Mouse (Mus musculus) WW6 (cell line): ENCODE data around the gene Eif2ak4.

ENCODE experiments used
- DNase-seq: peaks from one replicate; pipeline ENCODE4 v3.0.0-alpha.2; 2013; ENCODE audit warnings: low read depth, low spot score

Gene Eif2ak4

DNA sequence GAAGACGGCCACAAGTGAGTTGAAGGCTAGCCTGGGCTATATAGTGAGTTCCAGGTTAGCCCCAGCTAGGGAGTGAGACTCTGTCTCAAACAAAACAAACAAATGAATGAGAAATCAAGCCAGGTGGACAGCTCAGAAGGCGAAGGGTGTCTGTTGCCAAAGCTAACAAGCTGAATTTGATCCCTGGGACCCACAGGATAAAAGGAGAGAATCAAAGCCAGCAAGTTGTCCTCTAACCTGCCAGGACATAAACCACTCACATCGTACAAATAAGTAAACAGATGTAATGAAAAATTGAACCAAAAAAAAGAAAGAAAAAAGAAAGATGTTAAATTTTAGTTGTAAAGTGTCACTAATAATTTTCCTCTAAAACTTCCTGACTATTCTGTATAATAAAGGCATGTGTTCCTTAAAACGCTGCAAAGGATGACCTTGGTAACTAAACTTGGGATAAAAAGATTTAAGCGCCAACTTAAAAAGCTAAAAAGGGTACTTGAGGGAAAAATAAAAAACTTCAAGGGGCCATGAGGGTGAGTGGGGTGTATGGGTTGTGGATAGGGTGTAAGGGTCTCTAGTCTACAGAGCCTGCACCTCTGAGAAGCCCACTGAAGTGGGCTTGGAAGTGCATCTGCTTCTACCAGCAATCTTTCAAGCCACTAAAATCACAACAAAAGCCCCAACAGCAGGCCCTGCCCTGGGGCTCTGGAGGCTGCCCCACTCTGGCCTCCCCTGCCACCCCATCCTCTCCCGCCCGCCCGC lies 121.4 kb downstream of the Eif2ak4 start:
- DNase-seq = no peak

DNA sequence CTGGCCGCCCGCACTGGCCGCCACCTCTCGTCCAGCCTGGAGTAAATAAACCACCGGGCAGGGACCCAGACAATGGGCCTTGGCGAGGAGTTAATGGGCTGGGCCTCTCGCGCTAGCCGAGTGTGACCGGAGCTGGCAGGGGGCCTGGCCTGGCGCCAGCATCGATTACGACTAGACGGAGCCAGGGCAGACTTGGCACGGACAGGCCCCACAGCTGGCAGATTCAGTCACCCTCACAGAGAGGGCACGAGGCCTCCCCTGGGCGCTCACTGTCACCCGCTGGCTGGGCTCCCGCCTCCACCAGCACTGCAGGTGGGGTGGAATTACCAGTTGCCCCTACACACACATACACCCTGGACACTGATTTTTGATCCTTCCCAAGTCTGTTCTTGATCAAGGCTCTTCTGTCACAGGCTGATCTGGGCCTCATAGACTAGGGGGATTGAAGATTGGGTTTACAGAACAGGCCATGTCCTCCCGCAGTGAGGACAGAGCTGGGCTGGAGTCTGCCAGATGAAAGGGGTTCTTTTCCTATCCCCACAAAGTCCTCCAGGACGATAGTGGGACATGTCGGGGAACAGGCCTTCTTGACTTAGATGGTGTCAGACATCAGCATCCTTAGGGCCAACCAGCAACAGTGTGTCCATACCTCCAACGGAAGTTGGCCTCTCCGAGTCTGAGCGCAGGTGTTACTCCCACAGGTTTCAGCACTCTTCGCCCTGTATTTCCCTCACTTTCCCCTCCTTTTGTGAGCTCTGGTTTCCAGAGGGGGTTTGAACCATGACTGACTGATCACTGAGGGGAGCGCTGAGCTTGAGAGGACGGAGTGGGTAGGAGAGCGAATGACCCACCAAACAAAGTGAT lies 122.3 kb downstream of the Eif2ak4 start:
- no peak for DNase-seq

DNA sequence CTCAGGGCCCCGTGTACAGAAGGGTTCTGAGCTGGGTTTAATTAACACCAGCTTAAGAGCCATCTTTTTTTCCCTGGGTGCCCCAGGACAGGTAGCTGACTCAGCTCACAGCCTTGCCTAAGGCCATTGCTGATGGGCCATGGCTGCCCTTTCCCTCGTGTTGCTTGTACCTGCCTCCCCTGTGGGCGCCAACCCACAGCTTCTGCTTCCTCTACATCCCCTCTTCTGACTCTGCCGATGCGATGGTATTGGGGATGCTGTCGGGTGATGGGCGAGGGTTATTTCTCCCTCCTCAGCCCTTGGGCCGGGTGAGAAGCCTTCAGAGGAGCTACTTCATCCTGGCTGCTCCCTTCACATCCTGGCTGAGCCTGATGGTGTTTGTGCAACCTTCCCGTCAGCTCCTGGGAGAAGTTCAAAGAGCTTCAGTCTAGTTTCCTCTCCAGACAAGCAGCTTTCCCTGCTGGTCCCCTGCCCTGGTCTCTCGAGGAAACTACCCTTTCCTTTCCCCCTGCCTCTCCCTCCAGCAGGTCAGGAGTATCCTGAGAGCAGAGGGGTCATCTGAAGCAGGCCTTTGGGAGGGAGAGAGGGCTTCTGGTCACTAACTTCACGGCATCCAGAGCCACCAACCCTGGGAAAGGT lies 123.5 kb downstream of the Eif2ak4 start:
- no peak for DNase-seq

DNA sequence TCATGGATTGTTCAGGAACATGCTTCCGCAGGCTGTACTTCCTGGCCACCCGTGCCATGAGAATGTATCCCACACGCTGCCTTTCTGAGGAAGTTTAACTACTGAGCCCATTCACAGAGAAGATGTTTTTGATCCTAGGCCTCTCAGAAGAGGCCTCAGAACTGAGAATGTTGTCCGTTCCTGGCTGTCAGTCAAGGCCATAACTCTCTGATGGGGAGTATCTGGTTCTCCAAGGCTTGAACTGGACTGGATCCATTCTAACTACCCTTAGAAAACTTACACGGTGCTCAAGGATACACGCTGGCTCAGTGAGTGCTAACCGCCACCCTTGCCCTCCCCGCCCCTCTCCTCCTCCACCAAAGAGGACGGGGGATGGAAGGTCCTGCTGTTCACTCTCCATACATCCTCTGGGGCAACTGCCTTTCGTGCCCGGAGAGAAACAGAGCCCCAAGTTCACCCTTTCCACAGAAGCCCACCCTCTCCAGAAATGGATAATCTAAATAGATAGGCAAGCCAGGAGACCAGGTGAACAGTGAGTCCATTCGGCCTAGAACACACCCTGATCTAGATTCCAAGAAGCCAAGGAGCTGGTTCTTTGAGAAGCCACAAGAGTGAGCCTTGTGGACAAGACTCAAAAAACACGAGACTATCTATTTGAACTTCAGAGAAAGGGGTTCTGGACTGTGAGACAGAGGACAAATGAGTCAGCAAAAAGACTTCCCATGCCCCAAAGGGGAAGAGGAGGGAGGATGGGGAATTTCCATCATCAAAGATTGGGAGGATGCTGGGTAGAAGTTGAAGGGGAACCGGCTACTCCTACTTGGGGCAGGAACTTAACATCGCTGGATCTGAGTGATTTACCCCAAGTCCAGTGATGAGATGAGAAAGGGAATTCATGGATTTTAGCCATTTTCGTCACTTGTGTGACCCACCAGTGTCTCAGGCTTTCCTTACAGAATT lies 124.3 kb downstream of the Eif2ak4 start:
- no peak for DNase-seq

- DNase-seq = no peak
Measured at GRCm38 (mm10) chr2:118520042-118520933, 131.9 kb downstream of the Eif2ak4 start.

DNA sequence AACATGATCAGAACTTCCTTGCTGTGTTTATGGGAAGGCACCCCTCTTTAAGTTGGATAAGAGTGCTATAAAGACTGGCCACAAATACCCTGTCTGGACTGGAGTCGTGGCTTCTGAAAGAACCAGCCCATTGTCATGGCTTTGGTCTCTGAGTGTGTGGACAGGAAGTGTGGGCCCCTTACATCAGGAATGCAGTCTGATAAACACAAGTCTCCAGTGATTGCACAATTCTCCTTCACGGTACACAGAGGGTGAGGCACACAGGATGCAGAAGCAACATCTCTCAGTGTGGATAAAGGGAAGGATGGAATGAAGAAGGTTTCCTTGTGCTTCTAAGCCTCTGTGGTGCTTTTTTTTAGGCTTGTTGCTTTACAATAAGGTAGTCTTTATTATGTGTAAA lies 133.8 kb downstream of the Eif2ak4 start:
- no peak for DNase-seq

DNA sequence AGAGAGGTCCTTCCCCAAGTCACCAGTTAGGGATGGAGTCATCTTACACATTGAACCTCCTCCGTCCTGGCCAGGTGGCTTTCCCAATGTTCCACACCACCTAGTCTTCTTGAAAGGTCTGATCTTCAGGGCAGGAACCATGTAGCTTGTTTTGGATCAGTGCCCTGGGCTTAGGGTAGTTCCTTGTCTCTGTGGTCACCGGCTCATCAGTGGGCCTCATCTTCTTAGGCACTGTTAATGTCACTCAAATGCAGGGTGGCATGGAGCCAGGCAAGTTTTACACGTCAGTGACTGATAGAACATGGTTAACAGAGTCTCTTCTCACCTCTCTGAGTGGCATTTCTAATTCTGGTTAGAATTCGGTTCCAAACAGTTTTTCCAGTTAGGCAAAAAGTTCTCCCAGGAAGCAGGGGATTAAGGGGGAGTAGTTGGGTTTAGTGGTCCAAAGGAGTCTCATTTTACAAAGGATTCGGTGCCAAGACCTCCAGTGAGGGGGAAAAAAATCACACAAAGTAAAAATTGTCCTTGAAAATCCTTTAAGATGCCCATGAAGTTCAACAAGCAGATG lies 134.8 kb downstream of the Eif2ak4 start:
- no peak for DNase-seq

- DNase-seq = no peak
Measured at GRCm38 (mm10) chr2:118524811-118525210, 136.4 kb downstream of the Eif2ak4 start.
